Mouse (Mus musculus) spleen, adult 2 months (tissue): ENCODE results near the gene Spint3. TPM values are rescaled to one million over a fixed set of nuclear protein-coding genes. Genes with fewer than 3 reads are reported as not detected.

Experiments
- DNase-seq, 2 experiments: peaks; one replicate each; pipeline versions ENCODE4 v3.0.0 to v3.0.0-alpha.2; 2012 to 2021; ENCODE audit warnings: low spot score in 2 of 2, low read depth in 1 of 2
- H3K27ac ChIP-seq: fragments of 200-500 bp; 2 replicates; pipeline ENCODE4 v1.5.1; 2012; ENCODE audit warnings: low read length, inconsistent platforms; ENCODE audit not compliant: insufficient read depth
- H3K27me3 ChIP-seq: fragments of 200-500 bp; 2 replicates; pipeline ENCODE4 v1.6.1; 2012; ENCODE audit warnings: mild to moderate bottlenecking, moderate library complexity, low read length, inconsistent platforms; ENCODE audit not compliant: control insufficient read depth, insufficient read depth
- H3K36me3 ChIP-seq: fragments of 200-500 bp; 2 replicates; pipeline ENCODE4 v1.6.1; 2012; ENCODE audit warnings: mild to moderate bottlenecking, low read length, inconsistent platforms; ENCODE audit not compliant: control insufficient read depth, insufficient read depth
- H3K4me1 ChIP-seq: fragments of 200-500 bp; 2 replicates; pipeline ENCODE4 v1.6.1; 2011; ENCODE audit warnings: inconsistent platforms; ENCODE audit not compliant: control insufficient read depth, insufficient read depth, insufficient read length
- H3K4me3 ChIP-seq: fragments of 200-500 bp; 2 replicates; pipeline ENCODE4 v1.5.1; 2011; ENCODE audit warnings: mild to moderate bottlenecking, inconsistent platforms; ENCODE audit not compliant: insufficient read depth, insufficient read length; ENCODE audit errors: extremely low read depth
- CTCF ChIP-seq: fragments of 200-500 bp; IDR thresholded peaks from 2 replicates; pipeline ENCODE4 v1.5.1; 2011; ENCODE audit warnings: mild to moderate bottlenecking, inconsistent platforms; ENCODE audit not compliant: insufficient read depth, insufficient read length, insufficient replicate concordance; ENCODE audit errors: extremely low read depth
- POLR2A ChIP-seq: fragments of 200-500 bp; IDR thresholded peaks from 2 replicates; pipeline ENCODE4 v1.6.1; 2011; ENCODE audit warnings: low read depth, low read length, inconsistent platforms
- WGBS: fragments of 180-500 bp; shearing (Covaris S2); methylation state at CpG from one replicate; pipeline ENCODE4 v1.1.7; 2018; 5-methylcytosine and 5-hydroxymethylcytosine counted together
- polyA plus RNA-seq: library from polyadenylated mRNA; depleted of rRNA; stranded (reverse); fragments of >200 nt; gene quantifications from 2 replicates; pipeline ENCODE4 v1.2.3, GENCODE M21; 2012

Gene Spint3
- polyA plus RNA-seq, 1 experiment = not detected

DNA sequence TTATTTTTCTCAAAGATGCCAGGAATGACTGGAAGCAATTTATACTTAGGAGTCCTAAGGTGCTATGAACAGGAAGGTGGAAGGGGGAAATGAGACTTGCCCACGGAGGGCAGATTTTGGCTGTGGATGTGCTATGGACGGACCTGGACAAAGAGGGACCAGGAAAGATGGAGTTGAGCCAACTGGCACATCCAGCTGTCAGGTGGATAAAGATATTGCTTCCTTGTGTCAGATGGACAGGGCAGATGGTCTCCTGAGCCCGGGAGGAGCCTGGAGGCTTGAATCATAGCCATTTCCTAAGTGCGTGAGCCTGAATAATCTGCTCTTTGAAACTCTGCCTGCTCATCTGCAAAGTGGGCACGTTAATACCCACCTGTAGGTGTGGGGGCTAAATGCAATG, 8.9 kb downstream of the Spint3 start:
- H3K27me3 ChIP-seq = peaks cover 3% of the 10 kb centered on the region; the same call in 1 of the 2 replicates
- TF ChIP-seq CTCF (no peak), POLR2A (no peak)
- no peaks in the 10 kb centered on the region; the same call in 1 of the 2 replicates for H3K4me1 ChIP-seq
- no peaks in the 10 kb centered on the region for H3K36me3 ChIP-seq
- H3K27ac ChIP-seq = no peak overlapping the region
- WGBS = 63% methylated on average over 5 of the region's 5 CpGs
- no peak for DNase-seq
- no peak overlapping the region for H3K4me3 ChIP-seq

DNA sequence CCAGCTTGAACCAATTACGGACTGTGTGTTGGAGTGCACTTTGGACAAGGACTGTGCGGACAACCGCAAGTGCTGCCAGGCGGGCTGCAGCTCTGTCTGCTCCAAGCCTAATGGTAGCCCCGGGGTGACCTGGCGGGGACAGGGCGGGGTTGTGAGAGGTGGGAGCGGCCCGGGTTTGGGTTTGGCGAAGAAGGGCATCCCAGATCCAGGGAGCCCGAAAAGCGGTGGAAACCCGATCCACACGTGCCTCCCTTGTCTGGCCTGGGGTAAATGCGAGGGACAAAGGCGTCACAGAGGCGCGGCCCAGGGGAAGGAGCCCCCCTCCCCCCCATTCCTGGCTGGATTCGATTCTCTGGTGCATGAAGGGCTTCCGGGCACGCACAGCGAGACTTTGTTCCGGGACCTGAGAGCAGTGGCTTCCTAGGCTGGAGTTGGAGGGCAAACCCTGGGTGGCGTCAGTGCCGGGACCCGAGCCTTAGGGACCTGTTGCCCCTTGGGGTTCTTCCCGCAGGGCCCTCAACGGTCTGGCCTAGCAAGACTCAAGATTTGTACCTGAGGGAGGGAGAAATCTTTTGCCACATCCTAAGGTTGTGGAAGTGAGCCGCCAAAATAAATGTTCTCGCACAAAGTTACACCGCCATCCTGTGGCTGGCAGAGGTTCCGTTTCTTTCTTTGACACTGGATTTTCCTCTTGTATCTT, 9.8 kb downstream of the Spint3 start:
- H3K36me3 ChIP-seq = no peaks in the 10 kb centered on the region
- H3K27me3 ChIP-seq = peaks cover 3% of the 10 kb centered on the region; the same call in 1 of the 2 replicates
- H3K27ac ChIP-seq = no peak overlapping the region
- DNase-seq = peak in 1 of 2 experiments; percentile 8
- H3K4me1 ChIP-seq = peaks cover 6% of the 10 kb centered on the region; the same call in 1 of the 2 replicates
- TF ChIP-seq POLR2A (no peak), CTCF (peak; percentile 21; the same call in 1 of the 2 replicates)
- H3K4me3 ChIP-seq = peak overlapping the region; percentile 41; the same call in 1 of the 2 replicates
- WGBS = 13% methylated on average over 32 of the region's 32 CpGs

GRCm38 (mm10) chr2:164562391-164563188, 10.7 kb downstream of the Spint3 start, which contains the start of gene Wfdc2:
TSS of gene Wfdc2 (plus strand) at chr2:164562413.
- no peaks in the 10 kb centered on the region for H3K36me3 ChIP-seq
- H3K27ac ChIP-seq = no peak within 1 kb of the TSS
- WGBS = 78% methylated on average over 24 of the region's 24 CpGs
- peaks cover 6% of the 10 kb centered on the region; the same call in 1 of the 2 replicates for H3K4me1 ChIP-seq
- peaks cover 3% of the 10 kb centered on the region; the same call in 1 of the 2 replicates for H3K27me3 ChIP-seq
- TF ChIP-seq CTCF (no peak), POLR2A (no peak)
- no peak for DNase-seq
- peak within 1 kb of the TSS; percentile 41; the same call in 1 of the 2 replicates for H3K4me3 ChIP-seq

GRCm38 (mm10) chr2:164560106-164560505, 13.2 kb downstream of the Spint3 start:
- no peak for TF ChIP-seq CTCF
- TF ChIP-seq POLR2A = no peak
- Histone ChIP-seq H3K4me1 (peaks cover 6% of the 10 kb centered on the region; the same call in 1 of the 2 replicates), H3K36me3 (no peaks in the 10 kb centered on the region), H3K4me3 (no peak overlapping the region), H3K27me3 (peaks cover 3% of the 10 kb centered on the region; the same call in 1 of the 2 replicates), H3K27ac (no peak overlapping the region)
- WGBS = 85% methylated on average over 8 of the region's 8 CpGs
- no peak for DNase-seq

DNA sequence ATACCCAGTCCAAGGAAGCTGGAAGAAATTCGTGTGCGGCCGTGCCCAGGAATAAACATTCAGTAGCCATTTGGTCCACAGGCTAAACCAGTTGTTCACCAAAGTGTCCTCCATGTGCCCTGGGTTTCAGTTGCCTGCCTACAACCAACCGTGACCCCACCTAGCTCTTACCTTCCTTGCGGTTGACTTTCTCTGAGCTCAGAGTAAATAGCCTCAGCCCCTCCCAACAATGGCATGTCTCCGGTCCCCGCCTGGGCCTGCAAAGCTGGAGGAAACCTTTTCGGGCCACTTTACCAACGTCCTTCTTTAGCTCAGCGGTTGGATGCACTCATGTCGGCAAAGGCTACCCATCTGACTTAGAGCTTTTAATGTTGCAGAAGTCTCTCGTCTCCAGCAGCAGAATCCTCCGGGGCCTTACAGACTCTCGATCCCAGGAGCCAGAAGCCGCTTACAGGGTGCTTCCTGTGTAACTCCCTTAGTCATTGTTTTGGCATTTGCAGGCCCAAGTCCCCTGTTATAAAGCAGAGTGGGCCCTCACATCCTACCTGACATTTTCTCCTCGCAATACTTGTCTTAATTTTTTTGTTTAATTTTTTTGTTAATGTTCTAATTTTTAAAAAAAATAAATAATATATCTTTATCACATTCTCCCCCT, 14.1 kb downstream of the Spint3 start:
- H3K27me3 ChIP-seq = peaks cover 3% of the 10 kb centered on the region; the same call in 1 of the 2 replicates

GRCm38 (mm10) chr2:164558426-164558825, 14.8 kb downstream of the Spint3 start:
- no peaks in the 10 kb centered on the region for H3K36me3 ChIP-seq
- DNase-seq = no peak
- H3K27me3 ChIP-seq = peaks cover under 1% of the 10 kb centered on the region; the same call in 1 of the 2 replicates
- WGBS = 71% methylated on average over 8 of the region's 8 CpGs
- no peak for TF ChIP-seq CTCF
- TF ChIP-seq POLR2A = no peak
- H3K4me1 ChIP-seq = peaks cover 6% of the 10 kb centered on the region; the same call in 1 of the 2 replicates
- no peak overlapping the region for H3K4me3 ChIP-seq
- 0 out of 2 replicates have a peak overlapping the region, but pooled peaks have one; percentile 8 for H3K27ac ChIP-seq

More for the DNA sequence above, 14.1 kb downstream of the Spint3 start:
- Histone ChIP-seq H3K4me3 (no peak overlapping the region), H3K36me3 (no peaks in the 10 kb centered on the region), H3K27ac (peak overlapping the region; percentile 8; the same call in 1 of the 2 replicates), H3K4me1 (peaks cover 6% of the 10 kb centered on the region; the same call in 1 of the 2 replicates)
- TF ChIP-seq POLR2A = no peak
- no peak for TF ChIP-seq CTCF
- no peak for DNase-seq
- WGBS = 23% methylated on average over 16 of the region's 16 CpGs
